Mouse (Mus musculus): ENCODE measurements around the gene Dnah7a. TPM values are rescaled to one million over a fixed set of nuclear protein-coding genes. Genes with fewer than 3 reads are reported as not detected.
"Not testable (repeated sequence)": the region's sequence is repeated elsewhere in the genome, so short reads cannot be mapped to it uniquely, and the experiment has no call there.

Gene Dnah7a
- polyA plus RNA-seq (2016; fragmentation: Nextera tagmentation; extraction: Ambion mirVana): 9.1 and 10.4 TPM in 2 replicates

DNA sequence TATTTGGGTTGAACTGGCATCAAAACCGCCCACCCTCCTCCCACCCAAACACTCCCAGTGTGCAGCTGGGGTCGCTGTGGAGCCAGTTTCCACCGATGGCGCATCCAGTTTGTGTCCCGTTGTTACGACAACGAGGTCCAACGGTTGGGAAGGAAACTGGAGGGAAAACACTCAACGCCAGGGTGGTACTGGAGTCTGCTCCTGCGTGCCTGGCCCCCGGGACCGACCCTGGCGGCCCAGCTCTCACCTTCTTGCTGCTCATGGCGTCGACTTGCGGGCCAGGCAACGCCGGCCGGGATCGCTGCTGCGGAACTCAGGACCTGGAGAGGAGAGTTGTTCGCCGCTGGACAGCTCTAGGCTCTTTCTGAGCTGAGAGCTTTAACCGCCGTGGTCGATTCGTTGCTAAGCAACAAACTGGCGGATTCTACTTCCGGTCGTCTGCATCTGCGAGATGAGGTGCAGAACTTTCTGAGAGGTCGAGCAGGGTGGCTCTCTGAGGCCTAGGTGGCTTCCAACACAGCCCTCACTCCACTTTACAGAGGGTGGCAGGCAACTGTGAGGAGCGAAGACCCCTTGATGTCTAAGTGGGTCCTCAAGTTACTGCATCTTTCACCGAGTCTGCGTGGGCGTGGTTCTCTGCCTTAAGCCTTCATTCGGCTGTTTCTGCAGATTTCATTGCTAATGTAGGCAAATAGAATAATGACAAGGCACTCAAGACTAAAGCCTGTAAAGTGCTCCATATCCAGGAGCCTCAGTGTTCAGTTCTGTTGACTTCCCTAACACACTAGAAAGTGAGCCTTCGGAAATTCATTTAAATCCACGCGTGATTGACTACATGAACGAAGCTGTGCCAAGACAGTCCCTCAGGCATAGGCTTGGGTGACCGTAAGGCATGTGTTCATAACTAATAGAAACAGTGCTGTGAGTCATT, at the start of gene Dnah7a:
Gene Dnah7a (minus strand): TSS at position 354 of the 931 bp plus-strand sequence.
- Histone ChIP-seq H3K27me3 (ENCODE audit: insufficient read depth, poor library complexity, severe bottlenecking) (no peaks in the 10 kb centered on the region), H3K36me3 (no peaks in the 10 kb centered on the region), H3K4me3 (peak within 1 kb of the TSS; percentile 63), H3K9me3 (no peaks in the 10 kb centered on the region), H3K4me1 (replicated peaks) (peaks cover 9% of the 10 kb centered on the region; the same call in 1 of the 2 replicates), H3K27ac (peak within 1 kb of the TSS; percentile 89)
- peak; percentile 81 for DNase-seq (ENCODE audit: low spot score)
- 15% methylated on average over 42 of the region's 42 CpGs for WGBS

DNA sequence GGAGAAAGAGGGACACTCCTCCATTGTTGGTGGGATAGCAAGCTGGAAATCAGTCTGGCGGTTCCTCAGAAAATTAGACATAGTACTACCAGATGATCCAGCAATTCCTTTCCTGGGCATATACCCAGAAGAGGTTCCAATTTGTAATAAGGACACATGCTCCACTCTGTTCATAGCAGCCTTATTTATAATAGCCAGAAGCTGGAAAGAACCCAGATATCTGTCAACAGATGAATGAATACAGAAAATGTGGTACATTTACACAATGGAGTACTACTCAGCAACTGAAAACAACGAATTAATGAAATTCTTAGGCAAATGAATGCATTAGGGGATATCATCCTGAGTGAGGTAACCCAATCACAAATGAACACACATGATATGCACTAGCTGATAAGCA, 46.9 kb upstream of the Dnah7a start:
- H3K4me1 ChIP-seq (replicated peaks); DNase-seq (ENCODE audit: low spot score); H3K36me3 ChIP-seq; H3K9me3 ChIP-seq; H3K27me3 ChIP-seq (ENCODE audit: insufficient read depth, poor library complexity, severe bottlenecking); H3K4me3 ChIP-seq; H3K27ac ChIP-seq: not testable (repeated sequence)
- 89% methylated on average over 2 of the region's 2 CpGs for WGBS

DNA sequence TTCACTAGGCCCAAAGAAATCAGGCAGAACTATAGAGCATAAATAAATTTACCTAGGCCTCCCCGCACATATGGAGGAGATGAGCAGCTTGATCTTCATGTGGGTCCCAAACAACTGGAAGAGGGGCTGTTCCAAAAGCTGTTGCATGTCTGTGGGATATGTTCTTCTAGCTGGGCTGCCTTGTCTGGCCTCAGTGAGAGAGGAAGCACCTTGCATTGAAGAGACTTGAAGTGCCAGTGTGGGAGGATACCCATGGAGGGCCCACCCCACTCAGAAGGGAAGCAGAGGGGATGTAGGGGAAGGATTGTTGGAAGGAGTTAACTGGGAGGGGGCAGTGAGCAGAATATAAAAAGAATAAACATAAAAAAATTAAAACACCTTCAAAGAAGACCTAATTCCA, 44.6 kb upstream of the Dnah7a start:
- Histone ChIP-seq H3K4me1 (replicated peaks) (no peaks in the 10 kb centered on the region), H3K9me3 (no peaks in the 10 kb centered on the region), H3K27ac (no peak overlapping the region), H3K27me3 (ENCODE audit: insufficient read depth, poor library complexity, severe bottlenecking) (no peaks in the 10 kb centered on the region), H3K4me3 (no peak overlapping the region), H3K36me3 (no peaks in the 10 kb centered on the region)
- 70% methylated on average over 1 of the region's 1 CpGs for WGBS
- DNase-seq (ENCODE audit: low spot score): no peak

DNA sequence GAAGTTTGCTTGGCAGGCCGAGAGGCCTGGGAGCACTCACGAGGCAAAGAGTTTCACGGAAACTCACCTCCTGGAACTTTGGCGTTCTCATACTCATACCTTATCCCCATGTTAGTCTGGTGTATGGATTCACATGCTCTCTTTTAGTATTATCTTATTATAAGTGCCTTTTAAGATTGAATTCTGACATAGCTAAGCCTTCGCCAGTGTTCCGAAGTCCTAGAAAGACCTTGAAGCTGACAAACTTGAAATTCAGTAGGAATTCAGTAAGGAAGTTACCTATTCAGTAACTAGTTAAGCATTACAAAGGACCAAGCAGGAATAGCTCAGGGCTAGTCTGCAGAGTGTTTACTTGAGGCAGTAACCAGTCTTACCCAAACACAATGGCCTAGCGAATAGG, 44.1 kb upstream of the Dnah7a start:
- 79% methylated on average over 7 of the region's 7 CpGs for WGBS
- H3K4me1 ChIP-seq (replicated peaks); DNase-seq (ENCODE audit: low spot score); H3K9me3 ChIP-seq; H3K36me3 ChIP-seq; H3K4me3 ChIP-seq; H3K27me3 ChIP-seq (ENCODE audit: insufficient read depth, poor library complexity, severe bottlenecking); H3K27ac ChIP-seq: not testable (repeated sequence)

DNA sequence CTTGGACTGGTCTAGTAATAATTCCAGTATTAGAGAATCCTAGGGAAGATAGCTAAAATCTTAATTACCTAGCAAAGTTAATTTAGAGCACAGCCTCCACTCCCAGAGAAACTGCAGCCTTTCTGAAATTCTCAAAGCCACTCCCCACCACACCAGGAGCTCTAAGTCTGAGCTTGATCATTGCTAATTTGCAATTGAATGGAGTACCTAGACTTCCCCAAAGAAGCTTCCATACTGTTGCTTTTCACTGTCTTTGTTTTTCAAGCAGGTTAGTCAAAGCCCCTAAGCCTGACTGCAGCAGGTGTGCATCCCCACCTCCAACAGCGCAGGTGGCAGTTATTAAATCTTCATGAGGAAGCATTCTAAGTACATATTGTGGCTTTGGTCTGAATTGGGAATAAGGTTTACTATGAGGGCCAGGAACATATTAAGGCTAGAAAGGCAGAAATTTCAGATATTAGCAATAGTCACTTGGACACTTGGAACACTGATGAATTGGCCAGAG, 43.3 kb upstream of the Dnah7a start:
- H3K27ac ChIP-seq; H3K9me3 ChIP-seq; H3K36me3 ChIP-seq; DNase-seq (ENCODE audit: low spot score); H3K4me1 ChIP-seq (replicated peaks); H3K4me3 ChIP-seq; H3K27me3 ChIP-seq (ENCODE audit: insufficient read depth, poor library complexity, severe bottlenecking): not testable (repeated sequence)
- WGBS: 58% methylated on average over 1 of the region's 1 CpGs

DNA sequence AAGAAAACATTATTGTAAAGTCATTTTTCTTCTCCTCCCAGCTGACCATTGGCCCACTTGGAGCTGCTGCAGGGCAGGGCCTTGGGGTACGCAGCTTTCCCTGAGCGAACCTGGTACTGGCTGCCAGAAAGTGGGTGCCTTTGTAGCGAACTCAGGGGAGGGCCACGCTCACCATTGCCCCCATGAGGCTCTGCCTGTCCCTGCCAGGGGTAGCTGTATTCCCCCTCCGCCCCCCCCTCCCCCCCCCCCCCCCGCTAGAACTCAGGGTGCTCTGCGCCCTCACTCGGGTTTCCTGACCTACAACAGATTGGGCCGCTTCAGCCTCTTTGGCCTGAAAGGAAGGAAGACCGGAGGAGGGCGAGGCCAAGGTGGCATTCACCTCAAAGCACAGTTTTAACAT, 42.0 kb upstream of the Dnah7a start:
- no peaks in the 10 kb centered on the region for H3K27me3 ChIP-seq (ENCODE audit: insufficient read depth, poor library complexity, severe bottlenecking)
- no peak overlapping the region for H3K27ac ChIP-seq
- H3K36me3 ChIP-seq: no peaks in the 10 kb centered on the region
- H3K9me3 ChIP-seq: no peaks in the 10 kb centered on the region
- H3K4me1 ChIP-seq (replicated peaks): no peaks in the 10 kb centered on the region
- 23% methylated on average over 10 of the region's 11 CpGs for WGBS
- DNase-seq (ENCODE audit: low spot score): no peak
- no peak overlapping the region for H3K4me3 ChIP-seq

DNA sequence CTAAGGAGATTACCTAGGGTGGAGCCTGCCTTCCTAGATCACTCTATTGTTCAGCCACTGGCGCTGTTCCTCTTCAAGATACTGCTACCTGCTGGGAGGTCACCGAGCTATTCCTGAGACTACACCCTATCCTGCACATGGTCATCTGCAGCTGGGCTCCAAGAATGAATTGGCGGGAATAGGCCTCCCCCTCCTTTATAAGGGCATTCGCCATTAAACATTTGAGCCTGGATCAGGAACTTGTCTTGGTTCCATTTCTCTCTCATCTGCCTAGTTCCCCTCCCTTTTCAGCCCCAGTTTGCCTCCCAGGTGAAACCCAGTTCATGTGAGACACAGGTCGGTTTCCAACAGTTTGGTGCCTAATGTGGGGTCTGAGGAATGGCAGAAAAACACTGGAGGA, 39.4 kb upstream of the Dnah7a start:
- Histone ChIP-seq H3K27me3 (ENCODE audit: insufficient read depth, poor library complexity, severe bottlenecking) (no peaks in the 10 kb centered on the region), H3K9me3 (no peaks in the 10 kb centered on the region), H3K27ac (no peak overlapping the region), H3K4me3 (no peak overlapping the region), H3K4me1 (replicated peaks) (no peaks in the 10 kb centered on the region), H3K36me3 (no peaks in the 10 kb centered on the region)
- WGBS: 69% methylated on average over 5 of the region's 5 CpGs
- DNase-seq (ENCODE audit: low spot score): no peak

DNA sequence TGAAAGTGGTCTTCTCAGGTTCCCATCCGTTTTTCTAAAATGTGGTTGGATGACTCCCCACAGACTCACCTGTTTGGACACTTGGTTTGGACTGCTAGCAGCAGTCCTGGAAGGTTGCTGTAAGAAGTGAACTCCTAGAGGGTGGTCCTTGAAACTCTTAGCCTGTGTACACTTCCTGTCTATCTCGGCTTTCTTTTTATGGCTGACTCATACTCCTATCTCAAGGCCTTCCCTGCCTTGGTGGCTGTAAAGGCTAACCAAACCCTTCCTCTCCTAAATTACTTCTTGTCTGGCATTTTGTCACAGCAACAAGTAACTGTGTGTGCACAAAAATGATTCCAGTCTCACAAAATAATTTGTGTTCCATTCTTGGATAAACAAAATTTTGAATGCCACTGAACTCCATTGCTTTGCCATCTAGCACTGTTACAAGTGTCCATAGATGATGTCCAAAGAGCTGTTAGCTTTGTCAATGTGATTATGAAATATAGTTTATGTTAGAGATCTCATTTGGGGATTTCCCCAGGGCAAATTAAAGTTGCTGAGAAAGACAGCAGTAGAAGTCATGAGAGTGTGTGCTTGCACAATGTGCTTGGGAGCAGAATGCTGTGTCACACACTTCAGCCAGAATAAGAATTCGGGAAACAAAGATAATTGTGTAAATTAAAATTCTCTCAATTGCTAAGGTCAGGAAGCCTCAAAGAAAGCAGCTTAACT, 35.3 kb upstream of the Dnah7a start:
- Histone ChIP-seq H3K9me3 (no peaks in the 10 kb centered on the region), H3K36me3 (no peaks in the 10 kb centered on the region), H3K27me3 (ENCODE audit: insufficient read depth, poor library complexity, severe bottlenecking) (no peaks in the 10 kb centered on the region), H3K27ac (no peak overlapping the region), H3K4me3 (no peak overlapping the region), H3K4me1 (replicated peaks) (no peaks in the 10 kb centered on the region)
- 85% methylated on average over 3 of the region's 3 CpGs for WGBS
- DNase-seq (ENCODE audit: low spot score): no peak

DNA sequence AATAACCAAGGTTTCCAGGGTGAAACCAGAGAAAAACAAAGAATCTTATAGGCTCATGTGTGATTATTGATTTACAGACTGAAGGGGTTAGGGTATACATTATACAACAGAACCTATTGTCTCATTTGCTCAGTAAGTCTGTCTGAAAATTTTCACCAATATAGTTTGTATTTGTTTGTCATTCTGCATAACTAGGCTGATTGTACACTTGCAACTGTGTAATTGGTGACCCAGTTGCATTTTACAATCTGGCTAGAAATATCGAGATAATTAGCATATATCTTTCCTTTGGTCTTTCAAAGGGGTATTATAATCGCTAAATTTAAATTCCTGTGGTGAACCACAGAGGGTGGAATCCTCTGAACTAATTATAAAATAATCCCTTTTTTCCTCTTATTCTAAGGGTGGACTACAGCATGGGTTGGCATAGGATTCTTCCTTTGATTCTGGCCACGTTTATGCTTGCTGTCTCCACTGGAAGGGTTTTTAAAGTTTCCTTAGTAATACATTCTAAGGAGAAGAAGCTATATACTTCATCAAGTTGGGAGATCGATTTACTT, 34.3 kb upstream of the Dnah7a start:
- no peak overlapping the region for H3K4me3 ChIP-seq

DNA sequence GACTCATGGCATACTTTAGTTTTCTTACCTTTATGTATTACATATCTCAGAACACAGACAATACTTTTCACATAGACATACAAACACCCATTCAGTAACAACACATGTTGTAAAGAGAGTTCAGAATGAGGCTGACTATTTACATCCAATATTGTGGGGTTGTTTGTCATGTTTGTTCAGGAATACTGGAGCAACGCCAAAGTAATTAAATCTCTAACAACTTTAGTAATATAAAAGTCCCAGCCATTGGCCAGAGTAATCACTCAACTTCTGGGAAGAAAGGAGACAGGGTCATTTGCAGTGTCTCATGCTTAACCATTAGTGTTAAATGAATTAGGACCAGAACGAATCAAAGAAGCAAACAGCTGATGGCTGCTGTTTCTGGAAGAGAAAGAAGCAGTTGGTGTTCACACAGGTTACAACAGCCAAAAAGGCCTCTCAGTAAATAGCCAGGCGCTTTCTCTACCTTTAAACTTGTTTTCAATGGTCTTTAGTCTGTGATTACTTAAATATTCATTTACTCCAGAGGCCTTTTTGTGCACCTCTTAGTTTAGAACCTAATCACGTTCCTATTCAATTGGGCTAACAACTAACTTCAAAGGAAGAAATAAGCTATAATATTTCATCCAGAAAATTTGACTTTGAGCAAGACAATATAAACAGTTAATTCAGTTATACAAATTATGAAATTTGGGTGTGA, 33.6 kb upstream of the Dnah7a start:
- DNase-seq (ENCODE audit: low spot score); H3K9me3 ChIP-seq; H3K27me3 ChIP-seq (ENCODE audit: insufficient read depth, poor library complexity, severe bottlenecking); H3K4me1 ChIP-seq (replicated peaks); H3K27ac ChIP-seq; H3K36me3 ChIP-seq; H3K4me3 ChIP-seq: not testable (repeated sequence)
- 79% methylated on average over 4 of the region's 4 CpGs for WGBS

More for the DNA sequence above, 34.3 kb upstream of the Dnah7a start:
- H3K4me1 ChIP-seq (replicated peaks): no peaks in the 10 kb centered on the region
- no peaks in the 10 kb centered on the region for H3K36me3 ChIP-seq
- H3K27ac ChIP-seq: no peak overlapping the region
- no peak for DNase-seq (ENCODE audit: low spot score)
- no peaks in the 10 kb centered on the region for H3K27me3 ChIP-seq (ENCODE audit: insufficient read depth, poor library complexity, severe bottlenecking)
- no peaks in the 10 kb centered on the region for H3K9me3 ChIP-seq
- WGBS: 88% methylated on average over 4 of the region's 4 CpGs

DNA sequence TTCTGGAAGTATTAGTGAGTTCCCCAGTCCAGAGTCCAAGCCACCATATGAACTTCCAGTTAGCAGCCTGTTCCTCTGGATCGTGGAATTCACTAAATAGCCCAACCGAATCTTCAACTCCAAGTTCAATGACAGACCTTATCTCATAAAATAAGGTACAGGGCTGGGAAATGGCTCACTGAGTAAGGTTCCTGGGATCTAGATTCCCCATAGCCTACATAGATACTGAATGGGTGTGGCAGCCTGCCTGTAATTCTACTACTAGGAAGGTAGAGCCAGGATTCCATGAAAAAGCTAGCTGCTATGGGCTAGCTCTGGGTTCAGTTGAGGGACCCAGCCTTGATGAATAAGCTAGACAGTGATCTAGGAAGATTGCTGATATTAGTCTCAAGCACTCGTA, 30.0 kb upstream of the Dnah7a start:
- Histone ChIP-seq H3K9me3 (no peaks in the 10 kb centered on the region), H3K27me3 (ENCODE audit: insufficient read depth, poor library complexity, severe bottlenecking) (no peaks in the 10 kb centered on the region)
- WGBS: 90% methylated on average over 3 of the region's 3 CpGs

DNA sequence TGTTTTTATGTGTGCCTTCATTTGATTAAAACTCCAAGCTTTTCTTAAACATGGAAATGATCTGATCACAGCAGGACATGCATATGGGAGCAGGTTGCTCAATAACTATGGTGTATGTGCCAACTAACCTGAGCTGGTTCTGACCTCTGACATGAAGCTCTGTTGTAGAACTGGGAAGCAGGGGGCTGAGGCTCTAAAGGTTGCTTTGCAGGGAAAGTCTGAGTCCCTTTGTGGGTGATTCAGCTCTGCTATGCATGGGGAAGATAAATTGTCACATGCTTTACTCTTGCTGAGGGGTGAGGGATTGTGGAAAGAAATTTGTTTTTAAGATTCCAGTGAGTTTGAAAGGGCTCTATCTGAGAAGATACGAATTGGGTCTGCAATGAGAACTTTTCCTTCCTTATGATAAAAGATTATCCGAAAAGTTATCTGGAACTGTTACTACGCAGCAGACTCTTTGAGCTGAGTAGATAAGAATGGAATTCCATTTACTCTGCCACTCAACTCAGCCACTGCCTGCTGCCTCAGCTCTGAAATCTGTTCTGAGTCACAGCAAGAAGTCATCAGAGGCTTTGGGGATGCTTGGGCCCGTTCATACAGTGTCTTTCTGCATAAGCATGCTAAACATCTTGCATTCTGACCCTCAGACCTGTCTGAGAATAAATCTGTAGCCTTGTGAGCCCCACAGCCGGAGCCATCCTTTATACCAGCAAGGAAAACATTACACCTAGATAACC, 22.1 kb upstream of the Dnah7a start:
- H3K36me3 ChIP-seq: no peaks in the 10 kb centered on the region
- no peak for DNase-seq (ENCODE audit: low spot score)
- H3K27ac ChIP-seq: no peak overlapping the region
- no peaks in the 10 kb centered on the region for H3K4me1 ChIP-seq (replicated peaks)
- no peak overlapping the region for H3K4me3 ChIP-seq
- no peaks in the 10 kb centered on the region for H3K27me3 ChIP-seq (ENCODE audit: insufficient read depth, poor library complexity, severe bottlenecking)
- 79% methylated on average over 5 of the region's 5 CpGs for WGBS
- H3K9me3 ChIP-seq: no peaks in the 10 kb centered on the region

More for the DNA sequence above, 30.0 kb upstream of the Dnah7a start:
- no peak for DNase-seq (ENCODE audit: low spot score)
- H3K4me3 ChIP-seq: no peak overlapping the region
- H3K27ac ChIP-seq: no peak overlapping the region
- no peaks in the 10 kb centered on the region for H3K36me3 ChIP-seq
- H3K4me1 ChIP-seq (replicated peaks): no peaks in the 10 kb centered on the region

All from hindbrain, embryonic 10.5 days (tissue).